Mouse (Mus musculus): ENCODE results near the gene Hnrnph1. TPM values are rescaled to one million over a fixed set of nuclear protein-coding genes. Genes with fewer than 3 reads are reported as not detected.

Gene Hnrnph1
- total RNA-seq, 2 experiments from 2014 or later, result 235 to 246 TPM

GRCm38 (mm10) chr11:50402481-50402880, 25.7 kb downstream of the Hnrnph1 start:
- no peak for DNase-seq (ENCODE audit: low spot score in 2 of 2)

GRCm38 (mm10) chr11:50403367-50404014, 26.7 kb downstream of the Hnrnph1 start:
- no peak for DNase-seq (ENCODE audit: low spot score in 2 of 2)

GRCm38 (mm10) chr11:50407235-50407634, 30.4 kb downstream of the Hnrnph1 start:
- DNase-seq (ENCODE audit: low spot score in 2 of 2), result no peak

- DNase-seq (ENCODE audit: low spot score in 2 of 2), result no peak
These were observed 38.9 kb downstream of the Hnrnph1 start for GRCm38 (mm10) chr11:50415563-50416241.

GRCm38 (mm10) chr11:50417856-50418255, 41.1 kb downstream of the Hnrnph1 start:
- DNase-seq (ENCODE audit: low spot score in 2 of 2), result no peak

- no peak for DNase-seq (ENCODE audit: low spot score in 2 of 2)
These were observed 44.7 kb downstream of the Hnrnph1 start for GRCm38 (mm10) chr11:50421461-50421860.

- peak; percentile 34 to 63 for DNase-seq (ENCODE audit: low spot score in 2 of 2)
These were observed 45.4 kb downstream of the Hnrnph1 start for GRCm38 (mm10) chr11:50421934-50422780.

- no peak for DNase-seq (ENCODE audit: low spot score in 2 of 2)
These were observed 49.3 kb downstream of the Hnrnph1 start for GRCm38 (mm10) chr11:50426056-50426455.

GRCm38 (mm10) chr11:50430277-50431133, 53.7 kb downstream of the Hnrnph1 start, which contains the start of gene Rufy1:
Gene Rufy1, minus strand, starts transcription at chr11:50431125.
- DNase-seq (ENCODE audit: low spot score in 2 of 2), result peak; percentile 75 to 87

GRCm38 (mm10) chr11:50431134-50432068, 54.6 kb downstream of the Hnrnph1 start:
- DNase-seq (ENCODE audit: low spot score in 2 of 2), result no peak

- no peak for DNase-seq (ENCODE audit: low spot score in 2 of 2)
These were observed 55.3 kb downstream of the Hnrnph1 start for GRCm38 (mm10) chr11:50432069-50432440.

GRCm38 (mm10) chr11:50432896-50433295, 56.1 kb downstream of the Hnrnph1 start:
- DNase-seq (ENCODE audit: low spot score in 2 of 2), result no peak

Small RNA genes lying within 50 kb of the gene (microRNA-seq; reads per million reads assigned to microRNA genes)
- gene Mir804, result 0 reads per million in 2 experiments

Other genes with a start within 250 kb of the Hnrnph1 start
- gene Tbc1d9b, start 245.6 kb upstream of the Hnrnph1 start, total RNA-seq (2021), result 100 to 1,000 TPM; 104 to 105 TPM
- 10 to 100 TPM; 15.3 to 17.7 TPM for gene Mrnip, start 202.5 kb upstream of the Hnrnph1 start, total RNA-seq (2021)
- 100 to 1,000 TPM; 343 to 377 TPM for gene Sqstm1, start 166.2 kb upstream of the Hnrnph1 start, total RNA-seq (2021)
- 100 to 1,000 TPM; 166 to 175 TPM for gene Mgat4b, start 166.1 kb upstream of the Hnrnph1 start, total RNA-seq (2021)
- gene Ltc4s, start 138.4 kb upstream of the Hnrnph1 start, total RNA-seq (2021), result 10 to 100 TPM; 13.1 to 13.8 TPM
- gene Maml1, start 84.7 kb upstream of the Hnrnph1 start, total RNA-seq (2021), result 10 to 100 TPM in 1 of 2 experiments, 1 to 10 TPM in 1; 9.6 to 10.5 TPM
- gene Canx, start 51.3 kb upstream of the Hnrnph1 start, total RNA-seq (2021), result 100 to 1,000 TPM; 424 to 458 TPM
- not detected for gene Cby3, start 22.5 kb upstream of the Hnrnph1 start, total RNA-seq (2021)
- 10 to 100 TPM; 22.8 to 24.4 TPM for gene Rufy1, start 54.1 kb downstream of the Hnrnph1 start, total RNA-seq (2021)
- 1 to 10 TPM; 6.3 to 8.3 TPM for gene Adamts2, start 225.1 kb downstream of the Hnrnph1 start, total RNA-seq (2021)

Measured in layer of hippocampus, postnatal 14 days (tissue).